Mouse (Mus musculus) heart, postnatal 25 days (tissue): ENCODE measurements around the gene Atf4. TPM values are rescaled to one million over a fixed set of nuclear protein-coding genes. Genes with fewer than 3 reads are reported as not detected.

ENCODE experiments used
- DNase-seq: peaks from one replicate; pipeline ENCODE4 v3.0.0; 2022; ENCODE audit warnings: low spot score
- intact Hi-C: fragments of 180-260 bp; cut with DNase I; formaldehyde crosslinking; loops from one replicate; pipeline ENCODE4 v1.15.1; 2025
- total RNA-seq, 2 experiments: library from RNA; stranded (reverse); gene quantifications; 2 replicates each; pipeline ENCODE4 v1.2.3; 2021

The Atf4 gene
- total RNA-seq, 2 experiments from 2014 or later: 58.3 to 81.7 TPM

DNA sequence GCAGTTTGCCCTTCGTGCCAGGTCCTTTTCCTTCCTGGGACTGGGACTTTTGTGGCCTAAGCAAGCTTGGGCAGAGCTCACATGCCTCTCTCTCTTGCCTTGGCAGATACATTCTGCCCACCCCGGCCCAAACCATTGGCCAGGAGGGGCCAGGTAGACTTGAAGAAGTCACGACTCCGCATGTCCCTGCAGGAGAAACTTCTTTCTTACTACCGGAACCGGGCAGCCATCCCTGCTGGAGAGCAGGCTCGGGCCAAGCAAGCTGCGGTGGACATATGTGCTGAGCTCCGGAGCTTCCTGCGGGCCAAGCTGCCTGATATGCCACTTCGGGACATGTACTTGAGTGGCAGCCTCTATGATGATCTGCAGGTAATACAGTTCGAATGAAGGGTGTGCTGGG lies 6.8 kb upstream of the Atf4 start:
- DNase-seq: no peak
- intact Hi-C loops: no loop called here

DNA sequence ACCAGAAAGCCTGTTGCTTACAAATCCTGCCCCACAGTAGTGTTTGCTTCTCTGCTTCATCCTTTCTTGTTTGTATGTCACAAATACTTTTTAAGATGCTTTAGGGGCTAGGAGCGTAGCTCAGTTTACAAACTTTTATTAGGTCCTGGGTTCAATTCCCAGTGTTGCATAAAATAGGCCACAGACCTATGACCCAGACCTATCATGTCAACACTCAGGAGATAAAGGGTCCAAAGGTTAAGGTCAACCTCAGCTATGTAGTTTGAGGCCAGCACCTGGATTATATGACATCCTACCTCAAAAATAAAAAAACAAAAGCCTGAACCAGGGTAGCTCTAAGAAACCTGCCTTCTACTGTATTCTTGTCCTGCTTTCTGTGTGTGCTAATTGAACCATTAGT lies 6.4 kb upstream of the Atf4 start:
- intact Hi-C loops: no loop called here
- no peak for DNase-seq

GRCm38 (mm10) chr15:80249672-80250071 lies 5.3 kb upstream of the Atf4 start:
- intact Hi-C loops: no loop called here
- DNase-seq: no peak

- DNase-seq: no peak
- intact Hi-C loops: no loop called here
Measured at GRCm38 (mm10) chr15:80250586-80250985, 4.4 kb upstream of the Atf4 start.

GRCm38 (mm10) chr15:80253530-80253929 lies 1.5 kb upstream of the Atf4 start:
- intact Hi-C loops: no loop called here
- no peak for DNase-seq

DNA sequence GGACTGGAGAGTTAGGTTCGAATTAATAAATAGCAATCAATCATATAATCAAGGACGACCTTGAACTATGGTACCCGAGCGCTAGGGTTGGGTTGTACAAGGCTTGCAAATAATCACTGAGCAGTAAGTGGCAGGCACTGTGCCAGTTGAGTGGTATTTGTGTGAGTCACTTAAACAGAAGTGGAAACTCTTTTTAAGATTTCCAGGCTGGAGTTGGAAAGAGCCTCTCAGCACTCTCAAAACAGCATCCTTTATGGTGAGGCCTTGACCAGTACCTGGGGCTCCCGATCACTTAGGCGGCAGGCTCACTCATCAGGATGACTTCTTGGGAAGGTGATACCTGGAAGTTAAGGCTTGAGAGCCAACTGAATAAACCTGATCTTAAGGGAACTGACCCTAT lies 777 bp upstream of the Atf4 start:
- intact Hi-C loops: loop anchor here (1.0 kb wide), 1 partner anchor 19 kb away; the partner anchor contains the start of gene AC140267.1
- no peak for DNase-seq

DNA sequence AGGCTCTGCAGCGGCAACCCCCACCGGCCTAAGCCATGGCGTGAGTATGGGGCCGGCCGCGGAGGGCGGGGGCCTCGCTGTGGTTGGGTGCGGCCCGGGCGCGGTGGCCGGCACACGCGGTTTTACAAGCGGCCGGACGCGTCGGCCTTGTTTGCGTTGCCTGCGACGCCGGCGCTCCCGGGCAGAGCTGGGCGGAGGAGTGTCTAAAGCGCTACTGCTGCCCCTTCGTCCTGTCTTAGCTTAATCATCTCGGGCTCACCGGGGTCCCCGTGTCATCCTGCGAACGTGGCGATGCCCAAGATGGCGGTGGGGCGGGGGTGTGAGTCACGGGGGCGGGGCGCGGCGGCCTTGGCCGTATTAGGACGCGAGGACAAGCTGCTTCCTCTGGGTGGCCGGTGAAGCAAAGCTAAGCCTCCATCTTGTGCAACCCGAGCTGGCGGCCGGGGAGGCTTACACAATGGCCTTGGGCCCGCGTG lies 700 bp downstream of the Atf4 start:
- peak; percentile 74 for DNase-seq
- intact Hi-C loops: no loop called here

- no peak for DNase-seq
- intact Hi-C loops: no loop called here
Measured at GRCm38 (mm10) chr15:80256242-80256641, 1.3 kb downstream of the Atf4 start.

DNA sequence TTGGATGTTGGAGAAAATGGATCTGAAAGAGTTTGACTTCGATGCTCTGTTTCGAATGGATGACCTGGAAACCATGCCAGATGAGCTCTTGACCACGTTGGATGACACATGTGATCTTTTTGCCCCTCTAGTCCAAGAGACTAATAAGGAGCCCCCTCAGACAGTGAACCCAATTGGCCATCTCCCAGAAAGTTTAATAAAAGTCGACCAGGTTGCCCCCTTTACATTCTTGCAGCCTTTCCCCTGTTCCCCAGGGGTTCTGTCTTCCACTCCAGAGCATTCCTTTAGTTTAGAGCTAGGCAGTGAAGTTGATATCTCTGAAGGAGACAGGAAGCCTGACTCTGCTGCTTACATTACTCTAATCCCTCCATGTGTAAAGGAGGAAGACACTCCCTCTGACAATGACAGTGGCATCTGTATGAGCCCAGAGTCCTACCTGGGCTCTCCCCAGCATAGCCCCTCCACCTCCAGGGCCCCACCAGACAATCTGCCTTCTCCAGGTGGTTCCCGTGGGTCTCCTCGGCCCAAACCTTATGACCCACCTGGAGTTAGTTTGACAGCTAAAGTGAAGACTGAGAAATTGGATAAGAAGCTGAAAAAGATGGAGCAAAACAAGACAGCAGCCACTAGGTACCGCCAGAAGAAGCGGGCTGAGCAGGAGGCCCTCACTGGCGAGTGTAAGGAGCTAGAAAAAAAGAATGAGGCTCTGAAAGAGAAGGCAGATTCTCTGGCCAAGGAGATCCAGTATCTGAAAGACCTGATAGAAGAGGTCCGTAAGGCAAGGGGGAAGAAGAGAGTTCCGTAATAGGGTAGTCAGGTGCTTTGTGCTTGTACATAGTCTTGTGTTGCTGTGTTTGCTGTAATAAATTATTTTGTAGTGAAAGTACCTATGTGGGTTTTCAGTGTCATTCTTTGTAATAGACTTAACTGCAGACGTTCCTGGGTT lies 1.9 kb downstream of the Atf4 start:
- no peak for DNase-seq
- intact Hi-C loops: no loop called here

GRCm38 (mm10) chr15:80257602-80258239 lies 2.7 kb downstream of the Atf4 start:
- intact Hi-C loops: no loop called here
- no peak for DNase-seq

DNA sequence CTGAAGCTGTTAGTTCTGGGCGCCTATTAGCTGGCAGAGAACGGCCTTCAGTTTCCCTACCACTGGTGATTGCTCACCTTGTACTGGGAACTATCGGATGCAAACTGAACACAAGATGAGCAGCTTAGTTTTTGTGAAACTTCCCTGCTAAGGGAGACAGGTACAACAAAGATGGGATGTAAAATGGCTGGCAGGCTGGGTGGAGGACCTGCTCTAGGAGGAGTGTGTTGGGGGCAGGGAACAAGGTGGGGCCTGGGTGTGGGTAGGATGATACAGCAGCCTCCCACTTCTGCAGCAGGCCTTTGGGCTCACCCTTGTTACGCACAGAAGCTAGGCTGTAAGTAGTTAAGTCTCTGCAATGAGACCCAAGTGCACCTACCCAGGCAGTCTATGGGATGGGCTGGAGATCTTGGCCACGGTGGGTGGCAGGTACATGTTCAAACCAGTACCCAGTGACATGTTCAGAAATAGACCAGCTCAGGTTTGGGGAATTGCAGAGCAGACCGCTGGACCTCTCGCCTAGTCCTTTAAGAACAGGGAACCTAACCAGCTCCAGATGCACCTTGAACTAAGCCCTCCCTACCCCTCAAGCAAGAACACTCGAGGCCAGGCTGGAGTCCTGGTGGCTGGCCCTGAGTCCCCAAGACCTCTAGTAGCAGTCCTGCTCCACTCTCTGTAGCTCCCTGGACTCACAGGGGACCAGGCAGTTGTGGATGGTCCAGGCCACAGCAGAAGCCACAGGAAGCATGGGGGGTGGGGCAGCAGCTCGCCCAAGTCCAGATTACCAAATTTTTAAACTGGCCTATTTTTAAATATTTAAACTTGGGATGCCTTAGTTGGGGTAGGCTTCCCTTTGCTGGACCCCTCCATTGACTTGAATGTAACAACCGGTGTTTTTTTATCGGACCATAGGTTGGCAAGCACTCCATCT lies 3.5 kb downstream of the Atf4 start:
- intact Hi-C loops: no loop called here

GRCm38 (mm10) chr15:80259406-80260045 lies 4.5 kb downstream of the Atf4 start:
- DNase-seq: no peak
- intact Hi-C loops: loop anchor here (5.0 kb wide), 1 partner anchor 32 kb away; no protein-coding TSS in a partner anchor

More for the DNA sequence above, 3.5 kb downstream of the Atf4 start:
- no peak for DNase-seq

DNA sequence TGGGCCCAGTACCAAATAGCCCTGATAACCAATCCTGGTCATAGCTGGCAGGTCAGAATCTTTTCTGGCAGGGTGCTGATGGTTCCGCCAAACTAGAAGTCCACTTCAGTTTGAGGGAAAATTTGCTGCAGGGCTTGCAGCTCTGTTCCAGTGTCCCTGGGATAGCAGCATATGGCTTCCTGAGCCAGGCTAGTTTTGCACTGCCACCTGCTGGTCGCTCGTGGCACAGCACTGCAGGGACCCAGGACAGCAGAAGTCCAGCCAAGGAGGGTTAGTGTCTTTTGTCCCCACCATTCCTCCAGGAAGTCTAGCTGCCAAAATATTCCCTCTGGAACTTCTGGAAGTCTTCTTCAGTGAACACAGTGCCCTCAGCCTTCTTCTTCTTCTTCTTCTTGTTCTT lies 5.7 kb downstream of the Atf4 start:
- intact Hi-C loops: loop anchor here (5.0 kb wide), 1 partner anchor 33 kb away; no protein-coding TSS in a partner anchor
- peak; percentile 52 for DNase-seq

DNA sequence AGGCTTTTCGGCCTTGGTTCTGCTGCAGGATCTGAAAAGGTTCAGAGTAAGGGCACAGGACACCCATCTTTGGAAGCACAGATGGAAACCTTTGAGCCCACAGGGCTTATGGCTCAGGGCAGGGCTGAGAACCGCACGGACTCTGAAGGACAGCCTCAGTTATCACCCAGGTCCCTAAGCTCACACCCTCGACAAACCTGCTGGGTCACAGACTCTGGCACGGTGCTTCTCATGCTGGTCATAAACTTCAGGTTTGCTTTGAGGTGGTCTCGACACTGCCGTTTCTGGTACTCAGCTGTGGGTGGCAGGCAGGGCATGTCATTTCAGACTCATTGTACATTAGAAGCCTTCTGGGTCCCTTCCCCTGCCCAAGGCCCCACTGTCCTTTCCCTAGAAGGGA lies 6.1 kb downstream of the Atf4 start:
- DNase-seq: no peak
- intact Hi-C loops: loop anchor here (5.0 kb wide), 1 partner anchor 34 kb away; no protein-coding TSS in a partner anchor

DNA sequence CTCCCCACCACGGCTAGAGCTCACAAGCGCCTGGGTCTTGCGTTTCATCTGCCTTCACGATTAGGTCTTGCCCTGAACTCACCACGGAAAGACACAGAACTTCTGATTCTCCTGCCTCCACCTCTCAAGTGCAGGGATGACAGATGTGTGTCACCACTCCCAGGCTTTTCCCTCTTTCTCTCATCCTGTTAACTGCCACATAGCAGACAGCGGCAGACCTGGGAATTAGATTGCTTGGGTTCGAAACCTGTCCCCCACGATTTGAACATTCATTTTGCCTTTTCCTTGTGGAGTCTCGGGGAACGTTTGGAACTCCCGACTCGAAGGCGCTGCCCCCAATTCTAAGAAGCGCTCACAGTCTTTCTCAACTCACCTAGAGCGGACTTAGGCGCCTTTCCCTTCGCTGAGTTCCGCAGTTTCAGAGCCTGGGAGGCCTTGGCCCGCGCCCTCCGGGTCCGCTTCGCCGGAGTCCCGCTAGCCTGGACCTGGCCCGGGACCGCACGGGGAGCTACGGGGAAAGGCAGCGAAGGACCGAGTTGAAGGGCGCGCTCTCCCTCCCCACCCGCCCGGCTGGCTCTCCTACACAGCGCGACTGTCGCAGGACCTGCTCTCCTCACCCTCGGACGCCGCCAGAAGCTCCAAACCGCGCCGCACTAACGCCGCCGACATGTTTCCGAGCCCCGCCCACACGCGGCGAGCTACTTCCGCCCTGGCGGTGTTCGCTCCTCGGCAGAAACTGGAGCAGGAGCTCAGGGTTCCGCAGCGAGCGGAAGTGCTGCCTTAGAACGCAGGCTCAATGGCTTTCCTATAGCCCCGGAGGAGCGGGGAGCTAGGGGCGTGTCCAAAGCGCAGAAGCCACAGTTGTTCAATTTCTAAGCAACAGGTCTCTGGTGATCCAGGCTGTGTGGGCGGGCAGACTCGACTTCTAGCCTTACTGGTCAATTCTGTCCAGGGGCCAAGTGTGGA lies 8.9 kb downstream of the Atf4 start, which contains the start of gene Rps19bp1:
TSS of gene Rps19bp1 (minus strand) at position 706 of the 966 bp plus-strand sequence.
- intact Hi-C loops: loop anchor here (5.0 kb wide), 1 partner anchor 37 kb away; no protein-coding TSS in a partner anchor

GRCm38 (mm10) chr15:80266281-80266680 lies 11.3 kb downstream of the Atf4 start:
- intact Hi-C loops: loop anchor here (2.0 to 5.0 kb wide), 3 partner anchors 429 to 536 kb away; no protein-coding TSS in a partner anchor
- DNase-seq: no peak

More for the DNA sequence above, 8.9 kb downstream of the Atf4 start, which contains the start of gene Rps19bp1:
- peak; percentile 76 for DNase-seq

- intact Hi-C loops: no loop called here
- DNase-seq: no peak
Measured at GRCm38 (mm10) chr15:80271858-80272396, 16.9 kb downstream of the Atf4 start.

GRCm38 (mm10) chr15:80277107-80277506 lies 22.1 kb downstream of the Atf4 start:
- DNase-seq: no peak
- intact Hi-C loops: no loop called here
